Mouse (Mus musculus): ENCODE results near the gene Ccl7. TPM values are rescaled to one million over a fixed set of nuclear protein-coding genes. Genes with fewer than 3 reads are reported as not detected.

The Ccl7 gene
- total and polyA plus RNA-seq, 3 experiments: not detected

DNA sequence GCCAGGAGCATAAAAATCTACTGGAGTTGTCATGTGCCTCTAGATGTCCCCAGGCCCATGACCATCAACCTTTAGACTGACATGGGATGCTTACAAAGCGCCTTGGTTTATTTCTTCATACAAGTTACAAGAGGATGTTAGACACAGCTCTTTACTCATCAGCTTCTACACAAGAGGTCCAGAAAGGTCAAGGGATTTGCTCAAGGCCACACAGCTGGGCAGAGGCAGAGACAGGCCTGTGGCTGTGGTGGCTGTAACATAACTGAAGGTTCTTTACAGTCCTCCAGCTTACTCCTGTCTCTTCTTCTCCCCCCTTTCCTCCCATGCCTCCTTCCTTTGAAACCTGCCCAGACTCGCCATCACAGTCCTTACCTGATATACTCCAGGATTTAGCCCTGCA is 15.3 kb upstream of the Ccl7 start:
- TF ChIP-seq GATA1 (IDR thresholded peaks at IDR 0.05; ENCODE audit: borderline replicate concordance, low read length) (no peak), POLR2AphosphoS5 (IDR thresholded peaks at IDR 0.05; ENCODE audit: insufficient replicate concordance, low read depth, low read length) (no peak), GATA2 (IDR thresholded peaks at IDR 0.05; ENCODE audit: borderline replicate concordance, low read depth, low read length) (no peak), CTCF (IDR thresholded peaks at IDR 0.05; ENCODE audit: low read depth, low read length) (no peak)
- no peak overlapping the region for H3K4me3 ChIP-seq (ENCODE audit: low read depth, low read length)
- H3K27me3 ChIP-seq (ENCODE audit: insufficient read depth, low read length): no peaks in the 10 kb centered on the region
- no peaks in the 10 kb centered on the region for H3K4me1 ChIP-seq (ENCODE audit: insufficient read depth, low read depth, low read length)
- H3K36me3 ChIP-seq (replicated peaks): no peaks in the 10 kb centered on the region
- ATAC-seq (ENCODE audit: extremely low read depth, insufficient number of reproducible peaks, low FRiP score, poor library complexity, severe bottlenecking): no peak
- H3K9me3 ChIP-seq (replicated peaks): peaks cover 63% of the 10 kb centered on the region
- DNase-seq (ENCODE audit: low spot score): no peak

DNA sequence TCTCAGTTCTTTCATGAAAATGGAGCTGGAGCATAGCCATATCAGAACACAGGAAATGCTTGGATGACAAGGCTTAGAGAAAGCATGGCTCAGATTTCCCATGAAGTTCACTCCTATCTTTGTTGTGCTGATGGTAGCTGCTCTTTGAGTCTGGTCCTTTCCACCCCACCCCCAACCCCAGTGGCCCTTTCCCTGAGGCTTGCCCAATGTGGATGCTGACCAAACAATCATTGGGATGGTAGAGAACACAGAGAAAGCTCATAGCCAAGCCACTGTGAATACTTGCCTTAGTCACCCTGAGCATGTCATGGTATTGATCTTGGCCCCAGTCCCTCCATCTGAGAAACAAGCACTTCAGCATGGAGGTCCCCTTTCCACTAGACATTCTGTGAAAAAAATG is 13.4 kb upstream of the Ccl7 start:
- Histone ChIP-seq H3K9me3 (replicated peaks) (peaks cover 59% of the 10 kb centered on the region), H3K4me3 (ENCODE audit: low read depth, low read length) (no peak overlapping the region), H3K36me3 (replicated peaks) (no peaks in the 10 kb centered on the region), H3K27me3 (ENCODE audit: insufficient read depth, low read length) (no peaks in the 10 kb centered on the region; the same call in 1 of the 2 replicates), H3K4me1 (ENCODE audit: insufficient read depth, low read depth, low read length) (no peaks in the 10 kb centered on the region)
- DNase-seq (ENCODE audit: low spot score): no peak
- no peak for ATAC-seq (ENCODE audit: extremely low read depth, insufficient number of reproducible peaks, low FRiP score, poor library complexity, severe bottlenecking)
- TF ChIP-seq CTCF (IDR thresholded peaks at IDR 0.05; ENCODE audit: low read depth, low read length) (no peak), TAL1 (conservative IDR thresholded peaks at IDR 0.05; ENCODE audit: low read depth, low read length) (no peak), GATA1 (IDR thresholded peaks at IDR 0.05; ENCODE audit: borderline replicate concordance, low read length) (no peak), GATA2 (IDR thresholded peaks at IDR 0.05; ENCODE audit: borderline replicate concordance, low read depth, low read length) (no peak), POLR2AphosphoS5 (IDR thresholded peaks at IDR 0.05; ENCODE audit: insufficient replicate concordance, low read depth, low read length) (no peak)

GRCm38 (mm10) chr11:82032678-82033344 is 12.7 kb upstream of the Ccl7 start:
- Histone ChIP-seq H3K4me3 (ENCODE audit: low read depth, low read length) (no peak overlapping the region), H3K9me3 (replicated peaks) (peaks cover 57% of the 10 kb centered on the region), H3K27me3 (ENCODE audit: insufficient read depth, low read length) (no peaks in the 10 kb centered on the region; the same call in 1 of the 2 replicates), H3K4me1 (ENCODE audit: insufficient read depth, low read depth, low read length) (no peaks in the 10 kb centered on the region), H3K36me3 (replicated peaks) (no peaks in the 10 kb centered on the region)
- DNase-seq (ENCODE audit: low spot score): no peak
- no peak for TF ChIP-seq POLR2AphosphoS5 (IDR thresholded peaks at IDR 0.05; ENCODE audit: insufficient replicate concordance, low read depth, low read length)
- ATAC-seq (ENCODE audit: extremely low read depth, insufficient number of reproducible peaks, low FRiP score, poor library complexity, severe bottlenecking): no peak

- no peaks in the 10 kb centered on the region; the same call in 1 of the 2 replicates for H3K27me3 ChIP-seq (ENCODE audit: insufficient read depth, low read length)
- H3K9me3 ChIP-seq (replicated peaks): peaks cover 55% of the 10 kb centered on the region
- ATAC-seq (ENCODE audit: extremely low read depth, insufficient number of reproducible peaks, low FRiP score, poor library complexity, severe bottlenecking): no peak
- no peak for TF ChIP-seq CTCF (IDR thresholded peaks at IDR 0.05; ENCODE audit: low read depth, low read length)
- no peak for TF ChIP-seq GATA2 (IDR thresholded peaks at IDR 0.05; ENCODE audit: borderline replicate concordance, low read depth, low read length)
- no peaks in the 10 kb centered on the region for H3K36me3 ChIP-seq (replicated peaks)
- no peak for DNase-seq (ENCODE audit: low spot score)
- no peak overlapping the region for H3K4me3 ChIP-seq (ENCODE audit: low read depth, low read length)
- no peaks in the 10 kb centered on the region for H3K4me1 ChIP-seq (ENCODE audit: insufficient read depth, low read depth, low read length)
Measured at GRCm38 (mm10) chr11:82034446-82034845, 11.1 kb upstream of the Ccl7 start.

DNA sequence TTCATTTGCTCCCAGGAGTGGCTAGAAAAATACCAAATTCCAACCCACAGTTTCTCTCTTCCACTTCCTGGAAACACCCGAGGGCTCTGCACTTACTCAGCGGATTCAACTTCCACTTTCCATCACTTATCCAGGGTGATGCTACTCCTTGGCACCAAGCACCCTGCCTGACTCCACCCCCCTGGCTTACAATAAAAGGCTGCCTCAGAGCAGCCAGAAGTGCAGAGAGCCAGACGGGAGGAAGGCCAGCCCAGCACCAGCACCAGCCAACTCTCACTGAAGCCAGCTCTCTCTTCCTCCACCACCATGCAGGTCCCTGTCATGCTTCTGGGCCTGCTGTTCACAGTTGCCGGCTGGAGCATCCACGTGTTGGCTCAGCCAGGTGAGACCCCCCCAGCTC is 10.2 kb upstream of the Ccl7 start, which contains the start of gene Ccl2:
Gene Ccl2, plus strand, starts transcription at position 216 of the 400 bp plus-strand sequence.
- Histone ChIP-seq H3K36me3 (replicated peaks) (no peaks in the 10 kb centered on the region), H3K9me3 (replicated peaks) (peaks cover 56% of the 10 kb centered on the region), H3K4me3 (ENCODE audit: low read depth, low read length) (no peak within 1 kb of the TSS), H3K4me1 (ENCODE audit: insufficient read depth, low read depth, low read length) (no peaks in the 10 kb centered on the region), H3K27me3 (ENCODE audit: insufficient read depth, low read length) (no peaks in the 10 kb centered on the region; the same call in 1 of the 2 replicates)
- TF ChIP-seq CTCF (IDR thresholded peaks at IDR 0.05; ENCODE audit: low read depth, low read length) (no peak), TAL1 (conservative IDR thresholded peaks at IDR 0.05; ENCODE audit: low read depth, low read length) (no peak)
- ATAC-seq (ENCODE audit: extremely low read depth, insufficient number of reproducible peaks, low FRiP score, poor library complexity, severe bottlenecking) (no peak), DNase-seq (ENCODE audit: low spot score) (no peak)

DNA sequence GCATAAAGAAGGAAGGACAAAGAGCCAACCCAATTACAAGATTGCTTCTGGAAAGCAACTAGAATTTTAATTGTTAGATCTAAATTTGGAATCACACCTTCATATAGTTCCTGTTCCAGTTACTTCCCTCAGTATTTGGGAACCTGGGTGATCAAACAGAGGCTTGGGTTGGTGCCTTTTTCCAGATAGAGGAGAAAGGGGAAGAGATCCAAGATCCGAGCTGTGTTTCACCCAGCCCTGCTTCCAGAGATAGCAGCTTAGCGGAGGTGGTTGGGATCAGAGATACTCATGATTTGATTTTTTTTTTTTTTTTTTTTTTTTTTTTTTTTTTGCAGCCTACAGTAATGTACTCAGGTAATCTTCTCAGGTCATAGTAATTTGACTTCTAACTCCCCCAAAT is 9.7 kb upstream of the Ccl7 start:
- DNase-seq (ENCODE audit: low spot score): no peak
- H3K4me1 ChIP-seq (ENCODE audit: insufficient read depth, low read depth, low read length): no peaks in the 10 kb centered on the region
- no peaks in the 10 kb centered on the region; the same call in 1 of the 2 replicates for H3K27me3 ChIP-seq (ENCODE audit: insufficient read depth, low read length)
- H3K4me3 ChIP-seq (ENCODE audit: low read depth, low read length): no peak overlapping the region
- no peak for TF ChIP-seq CTCF (IDR thresholded peaks at IDR 0.05; ENCODE audit: low read depth, low read length)
- no peak for TF ChIP-seq TAL1 (conservative IDR thresholded peaks at IDR 0.05; ENCODE audit: low read depth, low read length)
- TF ChIP-seq GATA1 (IDR thresholded peaks at IDR 0.05; ENCODE audit: borderline replicate concordance, low read length): no peak
- TF ChIP-seq POLR2AphosphoS5 (IDR thresholded peaks at IDR 0.05; ENCODE audit: insufficient replicate concordance, low read depth, low read length): no peak
- TF ChIP-seq GATA2 (IDR thresholded peaks at IDR 0.05; ENCODE audit: borderline replicate concordance, low read depth, low read length): no peak
- no peaks in the 10 kb centered on the region for H3K36me3 ChIP-seq (replicated peaks)
- peaks cover 56% of the 10 kb centered on the region for H3K9me3 ChIP-seq (replicated peaks)
- ATAC-seq (ENCODE audit: extremely low read depth, insufficient number of reproducible peaks, low FRiP score, poor library complexity, severe bottlenecking): no peak

GRCm38 (mm10) chr11:82038535-82038934 is 7.0 kb upstream of the Ccl7 start, which contains the start of gene Gm17268:
Gene Gm17268 (minus strand): TSS chr11:82038562.
- H3K9me3 ChIP-seq (replicated peaks): peaks cover 45% of the 10 kb centered on the region
- no peaks in the 10 kb centered on the region; the same call in 1 of the 2 replicates for H3K27me3 ChIP-seq (ENCODE audit: insufficient read depth, low read length)
- no peak for ATAC-seq (ENCODE audit: extremely low read depth, insufficient number of reproducible peaks, low FRiP score, poor library complexity, severe bottlenecking)
- no peaks in the 10 kb centered on the region for H3K4me1 ChIP-seq (ENCODE audit: insufficient read depth, low read depth, low read length)
- no peak within 1 kb of the TSS for H3K4me3 ChIP-seq (ENCODE audit: low read depth, low read length)
- TF ChIP-seq TAL1 (conservative IDR thresholded peaks at IDR 0.05; ENCODE audit: low read depth, low read length): no peak
- no peak for TF ChIP-seq GATA2 (IDR thresholded peaks at IDR 0.05; ENCODE audit: borderline replicate concordance, low read depth, low read length)
- TF ChIP-seq POLR2AphosphoS5 (IDR thresholded peaks at IDR 0.05; ENCODE audit: insufficient replicate concordance, low read depth, low read length): no peak
- TF ChIP-seq GATA1 (IDR thresholded peaks at IDR 0.05; ENCODE audit: borderline replicate concordance, low read length): no peak
- no peak for TF ChIP-seq CTCF (IDR thresholded peaks at IDR 0.05; ENCODE audit: low read depth, low read length)
- no peak for DNase-seq (ENCODE audit: low spot score)
- H3K36me3 ChIP-seq (replicated peaks): no peaks in the 10 kb centered on the region
